Comparison of ENCODE assay signal across 11 mouse cellular contexts in genomic region chr1:80018391-80019065, GRCm38 (mm10).
DNase-seq lines count a peak whose midpoint lies in the region; ATAC-seq and TF ChIP-seq lines count a peak whose summit lies in the region.
"Had no signal": no experiment of that assay in that cellular context is flagged by ENCODE, and none has a peak within 500 bp of the region (broad histone marks: within the 10 kb centered on the region; RNA-seq: fewer than 3 reads in every experiment).

No protein-coding gene starts in this region.

- WGBS in lung, embryonic 14.5 days, result 50% methylated on average over 11 of the region's 11 CpGs
- WGBS in lung, postnatal 0 days, result 58% methylated on average over 11 of the region's 11 CpGs
- 60% methylated on average over 11 of the region's 11 CpGs for WGBS in kidney, postnatal 0 days
- 59% methylated on average over 11 of the region's 11 CpGs for WGBS in stomach, postnatal 0 days

- TF ChIP-seq EP300 in lung, postnatal 0 days (IDR thresholded peaks at IDR 0.05), result no peak
- TF ChIP-seq EP300 in stomach, postnatal 0 days (optimal IDR thresholded peaks at IDR 0.05), result no peak

- no peaks in the 10 kb centered on the region for H3K36me3 ChIP-seq in lung, embryonic 14.5 days (ENCODE audit: insufficient read depth)
- no peaks in the 10 kb centered on the region for H3K36me3 ChIP-seq in lung, postnatal 0 days (ENCODE audit: insufficient read depth, low read length)
- no peaks in the 10 kb centered on the region for H3K36me3 ChIP-seq in kidney, postnatal 0 days (ENCODE audit: insufficient read depth, low read length)
- no peaks in the 10 kb centered on the region for H3K36me3 ChIP-seq in stomach, postnatal 0 days (ENCODE audit: control insufficient read depth, insufficient read depth, low read length)
- H3K36me3 ChIP-seq: neural tube, embryonic 13.5 days had no signal

- peak; percentile 47; the same call in 1 of the 2 replicates for ATAC-seq in lung, embryonic 14.5 days (ENCODE audit: insufficient read depth)
- ATAC-seq in lung, postnatal 0 days, result no peak
- peak; percentile 49 for ATAC-seq in kidney, postnatal 0 days (replicated peaks; ENCODE audit: low FRiP score, low read depth)
- ATAC-seq in stomach, postnatal 0 days (ENCODE audit: low FRiP score, low TSS enrichment), result no peak
- ATAC-seq: inflammation-experienced regulatory T-cells, adult 6 months; Patski had no signal

- no peaks in the 10 kb centered on the region for H3K27me3 ChIP-seq in lung, embryonic 14.5 days (ENCODE audit: insufficient read depth, low read length)
- H3K27me3 ChIP-seq in lung, postnatal 0 days (replicated peaks; ENCODE audit: insufficient read depth, low read length), result no peaks in the 10 kb centered on the region
- H3K27me3 ChIP-seq in kidney, postnatal 0 days (ENCODE audit: insufficient read depth, low read length), result no peaks in the 10 kb centered on the region
- no peaks in the 10 kb centered on the region for H3K27me3 ChIP-seq in stomach, postnatal 0 days (ENCODE audit: control insufficient read depth, insufficient read depth, low read length)
- H3K27me3 ChIP-seq: neural tube, embryonic 13.5 days; Patski had no signal

- H3K9me3 ChIP-seq in lung, embryonic 14.5 days (ENCODE audit: low read depth, low read length), result no peaks in the 10 kb centered on the region
- H3K9me3 ChIP-seq in lung, postnatal 0 days (ENCODE audit: low read length), result no peaks in the 10 kb centered on the region
- no peaks in the 10 kb centered on the region for H3K9me3 ChIP-seq in kidney, postnatal 0 days (replicated peaks; ENCODE audit: low read length)
- H3K9me3 ChIP-seq in stomach, postnatal 0 days (ENCODE audit: control insufficient read depth, low read length), result no peaks in the 10 kb centered on the region
- H3K9me3 ChIP-seq: neural tube, embryonic 13.5 days had no signal

- peak; percentile 51 for DNase-seq in lung, embryonic 14.5 days
- DNase-seq in lung, postnatal 0 days (ENCODE audit: low spot score), result no peak
- DNase-seq in gastrocnemius, postnatal 36 days, result peak; percentile 48 to 78
- DNase-seq in kidney, postnatal 0 days (ENCODE audit: low spot score), result peak; percentile 84
- DNase-seq in testis, postnatal 10 days (ENCODE audit: low spot score), result peak; percentile 81
- DNase-seq in stomach, postnatal 0 days (ENCODE audit: low spot score), result no peak
- no peak for DNase-seq in retina, embryonic 14.5 days (ENCODE audit: low spot score)

- intact Hi-C loops in gastrocnemius, postnatal 36 days (cut with DNase I), result no loop called here

- no peak overlapping the region for H3K9ac ChIP-seq in lung, embryonic 14.5 days
- H3K9ac ChIP-seq in lung, postnatal 0 days (replicated peaks; ENCODE audit: low read depth), result no peak overlapping the region
- no peak overlapping the region for H3K9ac ChIP-seq in kidney, postnatal 0 days (ENCODE audit: low read depth, low read length)
- H3K9ac ChIP-seq in stomach, postnatal 0 days (ENCODE audit: low read length), result no peak overlapping the region
- H3K9ac ChIP-seq: liver, embryonic 14.5 days; neural tube, embryonic 13.5 days had no signal

- H3K4me1 ChIP-seq in lung, embryonic 14.5 days (ENCODE audit: insufficient read depth), result peaks cover 4% of the 10 kb centered on the region; the same call in 1 of the 2 replicates
- peaks cover 2% of the 10 kb centered on the region; the same call in 1 of the 2 replicates for H3K4me1 ChIP-seq in lung, postnatal 0 days (ENCODE audit: insufficient read depth, low read depth, low read length)
- H3K4me1 ChIP-seq in kidney, postnatal 0 days (replicated peaks; ENCODE audit: insufficient read depth, low read length), result no peaks in the 10 kb centered on the region
- H3K4me1 ChIP-seq in stomach, postnatal 0 days (replicated peaks; ENCODE audit: control insufficient read depth, insufficient read depth), result no peaks in the 10 kb centered on the region

- H3K4me2 ChIP-seq in lung, embryonic 14.5 days, result no peak overlapping the region
- H3K4me2 ChIP-seq in lung, postnatal 0 days (replicated peaks; ENCODE audit: low read depth, low read length), result no peak overlapping the region
- no peak overlapping the region for H3K4me2 ChIP-seq in kidney, postnatal 0 days (ENCODE audit: low read length)
- H3K4me2 ChIP-seq in stomach, postnatal 0 days (replicated peaks; ENCODE audit: low read depth), result no peak overlapping the region
- H3K4me2 ChIP-seq: neural tube, embryonic 13.5 days had no signal

- no peak overlapping the region for H3K4me3 ChIP-seq in lung, embryonic 14.5 days (ENCODE audit: low read depth, low read length)
- H3K4me3 ChIP-seq in lung, postnatal 0 days (ENCODE audit: low read depth, low read length), result no peak overlapping the region
- H3K4me3 ChIP-seq in kidney, postnatal 0 days (replicated peaks; ENCODE audit: low read depth, low read length), result no peak overlapping the region
- no peak overlapping the region for H3K4me3 ChIP-seq in stomach, postnatal 0 days (ENCODE audit: low read depth, low read length)
- H3K4me3 ChIP-seq: neural tube, embryonic 13.5 days had no signal

- H3K27ac ChIP-seq in lung, embryonic 14.5 days (ENCODE audit: low read depth), result no peak overlapping the region
- no peak overlapping the region for H3K27ac ChIP-seq in lung, postnatal 0 days (ENCODE audit: low read length)
- no peak overlapping the region for H3K27ac ChIP-seq in kidney, postnatal 0 days
- no peak overlapping the region for H3K27ac ChIP-seq in stomach, postnatal 0 days (replicated peaks)
- H3K27ac ChIP-seq: liver, embryonic 14.5 days; neural tube, embryonic 13.5 days had no signal

- no peak for TF ChIP-seq CTCF in lung, embryonic 14.5 days (IDR thresholded peaks at IDR 0.05; ENCODE audit: low read depth)
- no peak for TF ChIP-seq CTCF in lung, postnatal 0 days (IDR thresholded peaks at IDR 0.05)
- TF ChIP-seq CTCF in kidney, postnatal 0 days (IDR thresholded peaks at IDR 0.05; ENCODE audit: low read depth), result no peak
- no peak for TF ChIP-seq CTCF in stomach, postnatal 0 days (IDR thresholded peaks at IDR 0.05; ENCODE audit: low read depth)

Comparison
In these comparisons a context has a peak if more than half of its experiments do, and no peak if none do; other contexts are left out.
1. ATAC-seq: peak in lung, embryonic 14.5 days (single experiment) and kidney, postnatal 0 days (single experiment); none in lung, postnatal 0 days (single experiment) and stomach, postnatal 0 days (single experiment).
2. DNase-seq: peak in lung, embryonic 14.5 days (single experiment), gastrocnemius, postnatal 36 days (2 of 2), kidney, postnatal 0 days (single experiment) and testis, postnatal 10 days (single experiment); none in lung, postnatal 0 days (single experiment), stomach, postnatal 0 days (single experiment) and retina, embryonic 14.5 days (single experiment).